Mouse (Mus musculus) left cerebral cortex, adult 8-10 months (tissue): ENCODE data around the gene Nfu1. TPM values are rescaled to one million over a fixed set of nuclear protein-coding genes. Genes with fewer than 3 reads are reported as not detected.
"Not testable (repeated sequence)": the region's sequence is repeated elsewhere in the genome, so short reads cannot be mapped to it uniquely, and the experiment has no call there.

Experiments
- DNase-seq, 2 experiments: peaks; one replicate each; pipeline ENCODE4 v3.0.0; 2022; ENCODE audit warnings: low spot score in 2 of 2
- total RNA-seq, 4 experiments: library from RNA; stranded (reverse); gene quantifications; 2 replicates each; pipeline ENCODE4 v1.2.4; 2022

Nfu1 gene
- total RNA-seq, 4 experiments from 2014 or later, result 59.1 to 74.9 (median 67.6) TPM

DNA sequence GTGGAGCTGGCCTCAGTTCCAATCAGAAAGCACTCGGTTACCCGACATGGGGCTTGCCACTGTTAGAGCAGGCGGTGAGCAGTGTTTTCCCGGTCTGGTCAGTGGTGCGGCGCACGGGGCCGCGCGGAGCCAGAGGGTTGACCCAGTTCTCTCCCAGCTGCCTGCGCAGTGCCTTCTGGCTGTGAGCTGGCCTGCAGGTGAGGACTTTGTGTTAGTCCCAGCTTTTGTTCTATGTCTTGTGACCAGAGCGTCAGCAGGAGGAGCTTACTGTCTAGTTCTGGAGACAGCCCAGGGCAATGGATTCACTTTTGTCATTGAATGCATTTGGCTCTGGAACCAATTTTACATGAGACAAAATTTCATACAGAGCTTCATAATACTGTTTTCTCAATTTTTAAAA is 12.8 kb downstream of the Nfu1 start:
- DNase-seq, result no peak

DNA sequence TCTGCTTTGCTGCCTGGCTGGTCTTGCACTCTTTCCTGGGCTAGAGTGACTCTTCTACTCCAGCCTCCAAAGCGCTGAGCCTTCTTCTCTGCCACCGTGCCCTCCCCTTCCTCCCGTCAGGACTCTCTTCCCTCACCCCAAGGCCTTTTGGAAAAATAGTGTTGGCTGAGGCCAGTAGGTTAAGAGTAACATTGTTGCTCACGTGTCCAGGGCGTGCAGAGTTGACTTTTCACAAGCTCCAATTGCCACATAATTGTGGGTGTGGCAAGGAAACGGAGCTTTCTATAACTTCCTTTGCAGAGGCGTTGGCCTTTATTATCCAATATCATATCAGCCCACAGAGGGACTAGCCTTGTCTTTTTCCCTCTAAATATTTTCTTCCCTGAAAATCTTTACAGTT is 17.9 kb downstream of the Nfu1 start:
- DNase-seq, result no peak

DNA sequence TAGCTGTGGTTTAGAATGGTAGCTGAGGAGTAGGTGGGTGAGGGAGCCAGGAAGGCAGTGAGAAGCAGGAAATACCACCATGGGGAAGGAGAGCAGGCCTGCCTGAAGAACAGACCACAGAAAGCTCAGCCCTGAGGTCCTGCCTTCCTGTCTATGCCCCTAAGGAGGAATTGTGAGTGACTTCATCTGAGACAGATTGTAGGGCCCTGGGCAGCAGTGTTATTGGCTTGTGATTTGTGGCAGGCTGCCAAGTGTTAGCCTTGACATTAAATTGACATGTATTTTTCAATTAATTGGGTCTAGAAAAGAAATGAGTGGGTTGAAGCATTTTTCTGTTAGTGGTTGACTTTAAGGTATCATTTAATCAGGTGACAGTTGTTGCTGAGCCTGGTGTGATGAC is 19.8 kb downstream of the Nfu1 start:
- no peak for DNase-seq

DNA sequence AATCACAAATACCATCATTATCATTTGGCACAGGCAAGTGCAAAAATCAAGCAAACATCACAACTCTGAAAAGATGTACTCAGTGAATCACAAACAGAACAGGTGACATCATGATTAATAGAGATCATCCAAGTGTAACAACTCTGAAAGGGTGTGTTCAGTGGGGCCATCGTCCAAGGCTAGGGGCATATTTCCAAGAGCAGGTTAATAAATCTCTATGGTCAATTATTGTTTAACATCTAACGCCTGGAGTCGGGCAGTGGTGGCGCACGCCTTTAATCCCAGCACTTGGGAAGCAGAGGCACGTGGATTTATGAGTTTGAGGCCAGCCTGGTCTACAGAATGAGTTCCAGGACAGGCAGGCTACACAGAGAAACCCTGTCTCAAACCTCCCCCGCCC is 22.3 kb downstream of the Nfu1 start:
- DNase-seq, result not testable (repeated sequence)

DNA sequence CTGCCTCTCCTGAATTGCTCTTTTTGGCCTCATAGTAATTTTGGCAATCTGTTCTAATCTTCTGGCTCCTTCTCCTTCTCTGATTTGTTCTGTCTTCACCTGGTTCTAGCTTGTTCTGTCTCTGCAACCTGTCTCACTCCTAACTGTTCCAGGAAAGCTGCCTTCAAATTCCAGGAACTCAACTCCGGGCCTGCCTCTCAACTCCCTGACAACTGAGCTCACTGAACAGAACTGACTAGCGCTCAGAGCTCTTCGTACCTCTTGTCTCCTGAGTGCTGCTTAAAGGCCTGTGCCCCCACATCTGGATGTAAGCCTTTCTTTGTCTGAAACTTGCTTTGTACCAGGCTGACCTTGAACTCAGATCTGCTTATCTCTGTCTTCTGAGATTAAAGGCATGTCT is 23.4 kb downstream of the Nfu1 start:
- DNase-seq, result no peak

DNA sequence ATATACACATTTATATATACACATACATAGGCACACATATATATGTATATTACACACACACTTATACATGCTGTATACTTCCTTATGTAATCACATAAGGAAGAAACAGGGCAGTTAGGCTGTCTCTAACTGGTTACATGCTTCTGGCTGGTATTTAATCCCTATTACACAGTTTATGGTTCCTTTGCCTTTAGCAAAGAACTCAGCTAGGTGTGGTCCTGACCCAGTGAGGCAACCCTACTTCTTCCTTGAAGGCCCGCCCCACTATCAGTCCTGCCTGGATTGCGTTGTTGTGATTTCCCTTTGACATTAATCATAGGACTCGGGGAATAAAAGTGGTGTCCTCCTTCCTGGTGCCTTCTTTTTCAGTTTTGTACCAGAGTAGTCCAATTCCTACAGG is 25.4 kb downstream of the Nfu1 start:
- no peak for DNase-seq

DNA sequence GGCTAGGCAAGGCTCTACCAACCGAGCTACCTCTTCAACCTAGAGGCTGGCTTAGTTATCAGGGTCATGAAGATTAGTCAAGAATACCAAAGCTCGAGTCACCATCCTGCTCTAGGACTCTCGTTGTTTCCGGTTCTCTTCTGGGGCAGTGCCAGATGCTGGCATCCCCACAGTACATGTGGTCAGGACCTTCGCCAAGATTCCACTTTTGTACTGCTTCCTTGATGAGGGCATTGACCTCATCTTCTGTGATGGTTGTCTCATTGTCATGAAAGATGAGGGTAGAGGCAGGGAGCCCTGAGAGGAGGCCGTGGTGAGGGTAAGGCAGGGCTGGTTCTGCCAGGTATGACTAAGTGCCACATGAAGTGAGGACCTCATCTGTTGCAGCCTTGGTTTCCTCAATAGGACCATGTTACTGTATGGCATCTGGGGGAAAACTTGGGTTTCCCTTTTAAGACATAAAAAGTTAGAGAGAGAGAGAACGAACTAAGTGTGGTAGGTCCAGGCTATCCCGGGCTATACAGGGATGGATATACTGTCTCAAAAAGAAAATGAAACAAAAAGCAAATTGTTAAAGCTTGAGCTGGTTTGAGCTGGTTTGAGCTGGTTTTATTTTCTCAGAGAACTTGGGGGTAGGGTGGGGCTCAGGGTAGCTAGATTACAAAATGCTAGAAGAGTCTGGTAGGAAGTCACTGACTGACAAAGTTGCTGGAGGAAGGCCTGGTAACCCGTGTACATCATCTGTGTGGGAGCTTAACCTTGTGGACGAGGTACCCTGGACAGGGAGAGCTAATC is 29.0 kb downstream of the Nfu1 start:
- no peak for DNase-seq

DNA sequence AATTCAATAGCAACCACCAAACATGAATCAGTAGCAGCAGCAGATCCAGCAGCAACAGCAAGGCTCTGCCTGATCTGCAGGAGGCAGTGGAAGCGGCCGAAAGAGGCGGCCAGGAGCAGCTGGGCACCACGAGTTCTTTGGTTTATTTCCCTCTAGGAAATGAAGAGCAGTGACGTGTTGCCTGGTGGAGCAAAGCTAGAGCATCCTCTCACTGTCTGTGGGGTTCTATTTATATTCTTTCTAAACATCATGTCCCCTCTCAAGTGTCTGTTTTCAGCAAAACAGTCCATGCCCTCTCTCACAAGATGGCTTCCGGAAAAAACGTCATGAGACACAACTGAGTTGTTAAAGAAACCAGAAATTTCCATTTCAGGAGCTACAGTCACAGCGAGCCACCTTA is 30.1 kb downstream of the Nfu1 start:
- no peak for DNase-seq

DNA sequence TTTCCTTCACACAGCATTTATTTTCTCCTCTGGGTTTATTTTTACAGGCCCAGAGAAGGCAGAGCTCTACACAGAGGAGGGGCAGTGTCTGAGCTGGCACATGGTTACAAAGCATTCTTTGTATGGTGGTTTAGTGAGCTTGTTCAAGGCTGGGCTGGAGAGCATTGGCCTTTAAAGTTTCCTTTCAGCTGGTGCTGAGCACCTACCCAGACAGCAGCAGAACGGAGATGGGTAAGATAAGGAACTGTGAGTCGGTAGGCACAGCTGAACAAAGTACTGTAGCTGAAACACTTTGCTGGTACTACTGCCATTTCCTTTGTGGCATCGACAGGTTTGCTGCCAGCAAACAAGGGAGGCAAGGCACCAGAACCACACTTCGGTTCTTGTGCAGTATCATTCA is 31.9 kb downstream of the Nfu1 start:
- DNase-seq, result no peak

DNA sequence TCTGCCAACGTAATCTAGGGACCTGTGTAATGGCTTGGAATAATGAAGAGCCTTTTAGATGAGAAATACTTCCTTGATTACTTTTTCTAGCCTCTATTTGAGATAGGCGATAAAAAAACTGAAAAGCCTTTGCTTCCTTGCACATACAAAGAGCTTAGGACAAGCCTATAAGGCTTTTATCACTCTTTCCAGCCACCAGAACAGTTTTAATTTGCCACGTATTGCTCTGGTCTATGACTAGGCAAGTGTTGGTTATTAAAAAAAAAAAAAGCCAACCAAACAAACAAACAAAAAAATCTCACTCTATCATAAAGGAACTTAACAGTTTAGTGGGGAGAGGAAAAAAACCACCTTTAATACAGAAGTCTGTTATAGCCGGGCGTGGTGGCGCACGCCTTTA is 32.4 kb downstream of the Nfu1 start:
- no peak for DNase-seq

DNA sequence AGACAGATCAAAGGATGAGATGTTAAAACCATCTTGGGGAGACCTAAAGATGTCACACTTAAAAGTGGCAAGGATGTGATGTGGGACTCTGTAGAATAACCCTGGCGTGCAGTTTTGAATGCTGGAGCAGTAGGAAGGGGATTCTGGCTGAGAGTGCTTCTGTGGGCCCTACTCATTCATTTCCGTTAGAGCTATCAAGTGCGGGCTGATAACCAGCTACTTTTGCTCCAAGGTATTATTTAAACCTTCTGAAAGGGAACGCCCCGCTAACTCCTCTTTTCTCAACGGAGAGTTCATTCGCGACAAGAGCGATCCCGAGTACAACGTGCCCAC is 32.9 kb downstream of the Nfu1 start:
- DNase-seq, result no peak

DNA sequence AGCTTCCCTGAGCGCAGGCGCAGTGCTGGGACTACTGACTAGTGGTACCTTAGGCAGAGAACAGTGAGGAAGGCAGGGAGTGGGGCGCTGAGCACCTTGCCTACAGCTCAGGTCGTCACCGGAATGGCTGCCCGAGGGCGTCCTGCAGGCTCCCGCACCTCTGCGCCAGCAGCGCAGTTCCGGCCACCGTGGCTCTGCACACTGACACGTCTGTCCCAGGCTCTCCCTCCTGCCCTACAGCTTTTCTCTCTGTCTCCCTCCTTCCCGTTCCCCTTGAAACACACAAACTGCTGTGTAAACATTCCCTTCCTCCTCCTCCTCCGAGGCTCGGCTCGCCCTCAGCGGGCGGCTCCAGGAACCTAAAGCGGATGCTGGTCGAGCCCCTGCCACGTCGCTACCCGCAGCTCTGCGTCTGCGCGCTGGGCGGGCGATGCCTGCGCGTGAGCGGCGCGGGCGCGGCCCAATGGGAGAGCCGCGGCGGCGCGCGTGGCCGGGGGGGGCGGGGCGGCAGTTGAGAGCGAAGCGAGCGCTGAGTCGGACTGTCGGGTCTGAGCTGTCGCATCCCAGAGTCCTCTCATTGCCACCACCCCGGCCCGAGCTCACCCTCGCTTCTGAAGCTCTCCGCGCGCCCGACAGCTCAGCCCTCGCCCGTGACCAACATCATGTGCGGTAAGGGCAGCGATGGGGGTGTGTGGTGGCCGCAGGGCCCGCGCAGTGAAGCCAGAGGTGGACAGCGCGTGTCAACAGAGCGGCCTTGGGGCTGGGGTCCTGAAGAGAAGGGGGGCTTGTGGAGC is 33.5 kb downstream of the Nfu1 start, which contains the start of gene Gfpt1:
Gfpt1 (plus strand) TSS at position 510 of the 794 bp plus-strand sequence.
- peak; percentile 88 to 94 for DNase-seq

DNA sequence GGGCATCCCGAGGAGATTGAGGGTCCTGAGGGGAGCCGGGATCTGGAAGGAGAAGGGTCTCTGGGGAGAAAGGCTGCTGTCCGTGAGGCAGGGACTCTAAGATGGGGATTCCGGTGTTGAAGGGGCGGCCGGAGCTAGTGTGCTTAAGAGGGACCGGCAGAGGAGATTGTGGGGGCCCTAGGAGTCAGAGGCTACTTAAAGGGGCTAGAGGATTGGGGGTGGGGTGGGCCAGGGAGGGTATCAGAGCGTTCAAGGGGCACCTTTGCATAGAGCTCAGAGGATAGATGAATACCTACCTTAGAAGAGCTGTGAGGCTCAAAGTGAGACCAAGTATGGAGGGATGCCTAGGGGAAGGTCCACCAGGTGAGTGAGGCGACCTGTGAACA is 34.1 kb downstream of the Nfu1 start:
- DNase-seq, result no peak

DNA sequence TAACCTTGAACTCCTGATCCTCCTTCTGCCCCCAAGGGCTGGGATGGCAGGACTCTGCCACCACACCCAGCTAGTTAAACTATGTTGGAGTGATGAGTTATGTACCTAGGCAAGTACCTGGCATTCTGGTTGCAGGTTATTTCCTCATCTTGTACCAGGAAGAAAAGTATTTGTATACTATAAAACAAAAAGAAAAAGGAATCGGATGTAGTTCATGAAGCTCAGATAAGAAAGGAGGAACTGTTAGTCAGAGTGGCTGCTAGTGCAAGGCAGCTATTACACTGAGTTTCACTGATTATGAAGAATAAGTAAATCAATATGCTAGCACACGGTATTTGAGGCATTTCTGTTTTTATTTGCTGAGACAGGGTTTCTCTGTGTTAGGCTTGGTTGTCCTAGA is 35.9 kb downstream of the Nfu1 start:
- no peak for DNase-seq

DNA sequence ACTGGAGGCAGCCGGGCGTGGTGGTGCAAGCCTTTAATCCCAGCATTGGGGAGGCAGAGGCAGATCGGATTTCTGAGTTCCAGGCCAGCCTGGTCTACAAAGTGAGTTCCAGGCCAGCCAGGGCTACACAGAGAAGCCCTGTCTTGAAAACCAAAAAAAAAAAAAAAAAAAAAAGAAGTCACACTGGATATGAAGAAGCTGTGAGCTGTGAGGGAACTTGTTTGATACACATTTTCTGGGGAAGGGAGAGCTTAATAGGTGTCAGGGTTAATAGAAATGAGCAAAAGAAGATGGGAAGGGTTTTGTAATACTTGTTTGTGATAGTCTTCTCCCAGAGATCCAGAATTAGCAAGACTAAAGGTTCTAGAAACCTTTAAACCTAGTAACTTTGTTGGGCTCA is 36.5 kb downstream of the Nfu1 start:
- no peak for DNase-seq

DNA sequence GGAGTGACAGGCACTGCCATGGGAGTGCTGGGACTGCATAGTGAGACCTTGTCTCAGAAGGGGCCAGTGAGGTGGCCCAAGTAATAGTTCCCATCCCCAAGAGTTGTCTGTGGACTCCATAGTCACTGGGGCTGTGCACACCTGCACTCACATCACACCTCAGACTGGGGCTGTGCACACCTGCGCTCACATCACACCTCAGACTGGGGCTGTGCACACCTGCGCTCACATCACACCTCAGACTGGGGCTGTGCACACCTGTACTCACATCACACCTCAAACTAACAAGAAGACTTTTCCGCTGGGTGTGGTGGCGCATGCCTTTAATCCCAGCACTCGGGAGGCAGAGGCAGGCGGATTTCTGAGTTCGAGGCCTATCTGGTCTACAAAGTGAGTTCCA is 39.7 kb downstream of the Nfu1 start:
- not testable (repeated sequence) for DNase-seq

DNA sequence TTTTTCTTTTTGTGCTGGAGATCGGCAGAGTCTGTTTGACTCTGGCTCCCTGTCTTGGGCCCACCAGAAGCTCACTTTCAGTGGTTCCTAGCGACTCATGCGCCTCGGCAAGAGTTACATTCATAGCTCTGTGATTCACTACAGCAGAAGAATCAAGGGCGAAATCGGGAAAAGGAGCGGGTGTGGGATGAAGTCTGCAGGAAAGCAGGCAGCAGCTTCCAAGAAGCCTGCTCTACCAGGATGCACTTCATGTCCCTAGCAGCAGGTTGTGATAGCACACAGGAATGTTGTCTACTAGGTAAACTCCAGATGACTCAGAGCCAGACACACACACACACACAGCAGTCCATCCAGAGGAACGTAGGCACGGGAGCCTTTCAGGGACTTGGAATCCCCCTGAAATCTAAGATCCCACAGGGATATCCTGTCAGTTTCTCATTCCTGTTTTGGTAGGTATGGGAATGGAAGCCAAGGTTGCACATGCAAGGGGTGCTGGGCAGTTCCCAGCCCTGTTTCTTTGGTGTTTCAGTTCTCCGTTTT is 42.9 kb downstream of the Nfu1 start:
- DNase-seq, result peak in 1 of 2 experiments; percentile 48

DNA sequence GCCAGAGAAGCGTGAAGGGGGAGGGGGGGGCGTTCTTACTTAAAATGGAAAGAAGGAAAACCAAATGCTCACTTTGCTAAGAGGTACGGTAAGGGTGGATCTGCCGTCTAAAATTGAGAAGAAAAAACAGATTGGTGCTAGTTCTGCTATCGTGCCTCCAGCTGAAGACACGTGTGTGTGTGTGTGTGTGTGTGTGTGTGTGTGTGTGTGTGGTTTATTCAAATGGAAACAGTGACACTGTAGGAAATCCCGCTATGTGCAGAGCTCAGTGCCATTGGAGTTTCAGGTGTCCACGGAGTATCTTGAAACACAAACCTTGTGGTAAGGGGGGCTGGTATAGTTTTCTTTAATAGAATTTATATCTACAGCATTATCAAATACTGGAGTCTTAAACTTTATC is 45.2 kb downstream of the Nfu1 start:
- no peak for DNase-seq

DNA sequence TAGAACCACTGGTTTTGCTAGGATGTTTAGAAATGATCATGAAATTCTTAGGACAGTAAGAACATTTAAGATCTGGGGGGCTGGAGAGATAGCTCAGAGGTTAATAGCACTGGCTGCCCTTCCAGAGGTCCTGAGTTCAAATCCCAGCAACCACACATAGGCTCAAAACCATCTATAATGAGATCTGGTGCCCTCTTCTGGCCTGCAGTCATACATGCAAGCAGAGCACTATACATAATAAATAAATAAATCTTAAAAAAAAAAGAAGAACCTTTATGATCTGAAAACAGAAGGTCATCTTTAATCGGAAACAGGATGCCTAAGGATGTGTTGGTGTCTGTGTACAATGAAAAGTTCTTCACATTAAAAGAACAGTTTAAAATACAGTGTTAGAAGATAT is 50.7 kb downstream of the Nfu1 start:
- DNase-seq, result no peak

DNA sequence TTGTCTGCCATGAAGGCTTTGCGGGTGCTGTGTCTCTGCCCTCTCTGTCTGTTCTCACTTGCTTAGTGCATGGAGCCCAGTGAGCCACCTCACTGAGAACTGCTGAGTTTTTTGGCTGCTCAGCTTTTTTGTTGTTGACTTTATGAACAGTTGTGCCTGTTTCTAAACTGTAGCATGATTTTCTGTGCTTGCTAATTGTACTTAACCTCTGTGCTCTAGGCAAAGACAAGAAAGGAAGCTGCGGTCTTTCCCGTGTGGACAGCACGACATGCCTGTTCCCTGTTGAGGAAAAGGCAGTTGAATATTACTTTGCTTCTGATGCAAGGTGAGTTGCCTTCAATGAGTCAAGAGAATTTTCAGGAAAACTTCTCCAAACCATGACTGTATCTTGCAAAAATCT is 54.5 kb downstream of the Nfu1 start:
- no peak for DNase-seq

DNA sequence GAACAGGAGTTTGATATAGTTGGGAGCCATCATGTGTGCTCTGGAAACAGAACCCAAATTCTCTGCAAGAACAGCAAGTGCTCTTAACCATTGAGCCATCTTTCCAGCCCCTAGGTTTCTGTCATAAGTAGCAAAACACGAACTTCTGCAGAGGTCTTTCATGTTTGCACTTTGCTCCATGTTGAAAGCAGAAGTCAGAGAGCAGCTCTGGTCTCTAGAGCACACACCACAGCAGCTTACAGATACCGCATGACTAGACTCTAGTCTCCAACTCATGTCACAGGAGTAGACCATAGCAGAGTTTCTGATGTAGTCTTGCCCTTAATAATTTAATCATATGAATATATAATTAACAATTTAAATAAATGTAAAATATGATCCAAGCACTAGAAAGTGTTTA is 59.2 kb downstream of the Nfu1 start:
- no peak for DNase-seq

DNA sequence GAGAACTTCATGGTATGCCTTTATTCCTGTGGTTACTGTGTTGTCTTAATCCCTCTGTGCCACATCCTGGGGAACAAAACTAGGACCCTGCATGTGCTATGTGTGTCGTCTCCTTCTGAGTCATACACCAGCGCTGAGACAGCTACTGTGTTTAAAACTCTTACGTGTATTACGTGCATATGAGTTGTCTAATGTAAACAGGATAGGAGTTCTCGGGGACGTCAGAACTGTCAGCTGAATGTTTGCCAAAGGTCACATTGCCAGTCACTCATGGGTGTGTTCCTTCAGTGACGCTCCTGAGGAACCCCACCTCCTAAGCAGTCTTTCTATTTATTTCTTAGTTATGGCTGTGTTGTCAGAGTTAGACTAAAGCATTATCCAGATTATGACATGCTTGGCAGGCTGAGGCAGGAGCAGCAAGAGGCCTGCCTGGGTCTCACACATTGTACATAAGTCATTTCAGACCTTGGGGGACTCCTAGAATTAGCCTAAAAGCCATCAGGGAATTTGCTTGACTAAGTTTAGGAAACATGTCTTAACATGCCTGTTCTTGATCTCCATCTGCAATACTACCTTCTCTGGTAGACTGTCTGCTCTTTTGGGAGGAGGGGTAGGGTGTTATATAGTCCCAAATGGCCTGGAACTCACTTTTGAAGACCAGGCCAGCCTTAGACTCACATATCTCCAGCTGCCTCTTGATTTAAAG is 60.3 kb downstream of the Nfu1 start:
- DNase-seq, result no peak
